Mouse (Mus musculus): ENCODE results near the gene Wdr35. TPM values are rescaled to one million over a fixed set of nuclear protein-coding genes. Genes with fewer than 3 reads are reported as not detected.

Gene Wdr35
- polyA plus RNA-seq, 1 experiment from 2014 or later, result 14.4 TPM

GRCm38 (mm10) chr12:9071058-9071457, 97.4 kb downstream of the Wdr35 start:
- Histone ChIP-seq H3K4me1 (ENCODE audit: control insufficient read depth in 2 of 2, insufficient read depth in 2 of 2, low read length in 2 of 2) (no peaks in the 10 kb centered on the region), H3K27ac (replicated peaks in 1 of 2; ENCODE audit: control insufficient read depth in 1 of 2, insufficient read depth in 1 of 2, low read depth in 2 of 2, low read length in 2 of 2) (no peak overlapping the region), H3K4me2 (ENCODE audit: low read length) (no peak overlapping the region), H3K36me3 (ENCODE audit: control insufficient read depth, insufficient read depth, low read length) (no peaks in the 10 kb centered on the region), H3K27me3 (ENCODE audit: control insufficient read depth, insufficient read depth, low read length) (no peaks in the 10 kb centered on the region), H3K9ac (ENCODE audit: low read length) (no peak overlapping the region), H3K4me3 (ENCODE audit: control insufficient read depth in 1 of 2, insufficient read depth in 1 of 2, low read depth in 1 of 2, low read length in 2 of 2) (no peak overlapping the region), H3K9me3 (ENCODE audit: control insufficient read depth, low read length) (no peaks in the 10 kb centered on the region)
- ATAC-seq (ENCODE audit: insufficient number of reproducible peaks, insufficient read depth, low FRiP score, low read depth), result no peak
- 84% methylated on average over 1 of the region's 1 CpGs for WGBS

GRCm38 (mm10) chr12:9071493-9071892, 97.8 kb downstream of the Wdr35 start:
- H3K4me3 ChIP-seq (ENCODE audit: control insufficient read depth in 1 of 2, insufficient read depth in 1 of 2, low read depth in 1 of 2, low read length in 2 of 2), result no peak overlapping the region
- no peak overlapping the region for H3K27ac ChIP-seq (replicated peaks in 1 of 2; ENCODE audit: control insufficient read depth in 1 of 2, insufficient read depth in 1 of 2, low read depth in 2 of 2, low read length in 2 of 2)
- H3K9ac ChIP-seq (ENCODE audit: low read length), result no peak overlapping the region
- 45% methylated on average over 4 of the region's 4 CpGs for WGBS
- no peaks in the 10 kb centered on the region for H3K27me3 ChIP-seq (ENCODE audit: control insufficient read depth, insufficient read depth, low read length)
- H3K36me3 ChIP-seq (ENCODE audit: control insufficient read depth, insufficient read depth, low read length), result no peaks in the 10 kb centered on the region
- H3K4me1 ChIP-seq (ENCODE audit: control insufficient read depth in 2 of 2, insufficient read depth in 2 of 2, low read length in 2 of 2), result no peaks in the 10 kb centered on the region
- ATAC-seq (ENCODE audit: insufficient number of reproducible peaks, insufficient read depth, low FRiP score, low read depth), result no peak
- H3K9me3 ChIP-seq (ENCODE audit: control insufficient read depth, low read length), result no peaks in the 10 kb centered on the region
- no peak overlapping the region for H3K4me2 ChIP-seq (ENCODE audit: low read length)

DNA sequence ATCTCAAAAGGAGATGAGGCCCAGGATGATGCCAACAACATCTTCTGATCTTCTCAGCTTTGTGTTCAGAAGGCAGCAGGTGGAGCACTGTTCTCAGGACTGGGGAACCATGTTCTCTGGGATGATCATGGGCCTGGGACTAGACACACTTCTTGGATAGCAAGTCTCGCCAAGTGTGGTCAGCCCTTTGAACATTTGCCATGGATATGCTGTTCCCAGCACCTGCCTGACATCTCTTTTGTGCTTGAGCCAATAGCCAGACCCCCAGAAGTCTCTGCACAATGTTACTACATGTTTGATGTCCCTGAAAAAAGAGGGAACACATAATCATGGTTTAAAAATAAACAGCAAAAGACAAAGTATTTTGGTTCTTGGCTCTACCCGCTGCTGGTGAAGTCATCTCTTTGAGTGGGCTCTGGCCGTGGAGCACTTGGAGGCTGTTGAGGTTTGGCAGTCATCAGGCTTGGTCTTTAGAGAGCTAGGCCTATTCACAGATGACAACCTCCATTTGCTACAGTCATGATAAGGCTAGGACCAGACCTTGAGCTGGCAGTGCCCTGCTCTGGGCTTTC, 103.9 kb downstream of the Wdr35 start:
- no peak overlapping the region for H3K27ac ChIP-seq (replicated peaks in 1 of 2; ENCODE audit: control insufficient read depth in 1 of 2, insufficient read depth in 1 of 2, low read depth in 2 of 2, low read length in 2 of 2)
- 0 out of 2 replicates have a peak, but pooled peaks have one; percentile 31 for ATAC-seq (ENCODE audit: insufficient number of reproducible peaks, insufficient read depth, low FRiP score, low read depth)
- no peak overlapping the region for H3K4me2 ChIP-seq (ENCODE audit: low read length)
- H3K9me3 ChIP-seq (ENCODE audit: control insufficient read depth, low read length), result no peaks in the 10 kb centered on the region
- H3K4me1 ChIP-seq (ENCODE audit: control insufficient read depth in 2 of 2, insufficient read depth in 2 of 2, low read length in 2 of 2), result no peaks in the 10 kb centered on the region
- WGBS, result 60% methylated on average over 3 of the region's 3 CpGs
- no peak overlapping the region for H3K9ac ChIP-seq (ENCODE audit: low read length)
- no peak overlapping the region for H3K4me3 ChIP-seq (ENCODE audit: control insufficient read depth in 1 of 2, insufficient read depth in 1 of 2, low read depth in 1 of 2, low read length in 2 of 2)
- no peaks in the 10 kb centered on the region for H3K36me3 ChIP-seq (ENCODE audit: control insufficient read depth, insufficient read depth, low read length)
- no peaks in the 10 kb centered on the region for H3K27me3 ChIP-seq (ENCODE audit: control insufficient read depth, insufficient read depth, low read length)

Other genes with a start within 250 kb of the Wdr35 start
- gene Sdc1, start 202.6 kb upstream of the Wdr35 start, polyA plus RNA-seq (2014; fragmentation: Nextera tagmentation; extraction: Ambion mirVana), result 25.8 and 31.4 TPM in 2 replicates
- 190 and 225 TPM in 2 replicates for gene Laptm4a, start 52.2 kb upstream of the Wdr35 start, polyA plus RNA-seq (2014; fragmentation: Nextera tagmentation; extraction: Ambion mirVana)
- gene Matn3, start 26.0 kb upstream of the Wdr35 start, polyA plus RNA-seq (2014; fragmentation: Nextera tagmentation; extraction: Ambion mirVana), result 0.07 TPM in 1 of 2 replicates, not detected in the other
- gene Ttc32, start 56.1 kb downstream of the Wdr35 start, polyA plus RNA-seq (2014; fragmentation: Nextera tagmentation; extraction: Ambion mirVana), result 14.2 and 18.3 TPM in 2 replicates

Measured in heart, embryonic 14.5 days (tissue).